Mouse (Mus musculus) hindbrain, embryonic 15.5 days (tissue): ENCODE data around the gene Cd63. TPM values are rescaled to one million over a fixed set of nuclear protein-coding genes. Genes with fewer than 3 reads are reported as not detected.

Experiments
- ATAC-seq: fragments of 200-750 bp; cut with Nextera tagmentation; 2 replicates; pipeline ENCODE4 v1.8.0; 2017; ENCODE audit warnings: low read depth, moderate number of reproducible peaks, moderate TSS enrichment; ENCODE audit not compliant: low FRiP score
- H3K27ac ChIP-seq: fragments of 300-500 bp; sonication (generic); replicated peaks from 2 replicates; pipeline ENCODE4 v1.5.1; 2015; ENCODE audit warnings: mild to moderate bottlenecking, inconsistent platforms
- H3K27me3 ChIP-seq: fragments of 300-500 bp; sonication (generic); 2 replicates; pipeline ENCODE4 v1.6.1; 2015; ENCODE audit warnings: control low read depth, inconsistent platforms
- H3K36me3 ChIP-seq: fragments of 300-500 bp; sonication (generic); 2 replicates; pipeline ENCODE4 v1.6.1; 2015; ENCODE audit warnings: control low read depth, inconsistent platforms
- H3K4me1 ChIP-seq: fragments of 300-500 bp; sonication (generic); replicated peaks from 2 replicates; pipeline ENCODE4 v1.6.1; 2015; ENCODE audit warnings: control low read depth, inconsistent platforms
- H3K4me2 ChIP-seq: fragments of 300-500 bp; sonication (generic); 2 replicates; pipeline ENCODE4 v1.6.1; 2015; ENCODE audit warnings: moderate library complexity, mild to moderate bottlenecking, inconsistent platforms
- H3K4me3 ChIP-seq: fragments of 300-500 bp; sonication (generic); 2 replicates; pipeline ENCODE4 v1.5.1; 2015; ENCODE audit warnings: mild to moderate bottlenecking, inconsistent platforms
- H3K9ac ChIP-seq: fragments of 300-500 bp; sonication (generic); 2 replicates; pipeline ENCODE4 v1.6.1; 2015; ENCODE audit warnings: inconsistent platforms
- H3K9me3 ChIP-seq: fragments of 300-500 bp; sonication (generic); 2 replicates; pipeline ENCODE4 v1.6.1; 2016; ENCODE audit warnings: control low read depth, inconsistent platforms
- WGBS: fragments of 180-500 bp; shearing (Covaris S2); methylation state at CpG from one replicate; pipeline ENCODE4 v1.1.7; 2015; 5-methylcytosine and 5-hydroxymethylcytosine counted together
- polyA plus RNA-seq: library from polyadenylated mRNA; unstranded; fragments of >200 nt; fragmentation: Nextera tagmentation; extraction: Ambion mirVana; gene quantifications from 2 replicates; pipeline ENCODE4 v1.2.1, GENCODE M21; 2015

The Cd63 gene
- 262 and 274 TPM in 2 replicates for polyA plus RNA-seq

GRCm38 (mm10) chr10:128900698-128901097, at the start of gene Cd63:
Gene Cd63 (plus strand): TSS chr10:128900989.
- WGBS, result 85% methylated on average over 3 of the region's 3 CpGs
- Histone ChIP-seq H3K36me3 (no peaks in the 10 kb centered on the region), H3K4me3 (no peak within 1 kb of the TSS), H3K4me1 (peaks cover 13% of the 10 kb centered on the region), H3K27me3 (peaks cover 13% of the 10 kb centered on the region), H3K9ac (no peak within 1 kb of the TSS), H3K9me3 (no peaks in the 10 kb centered on the region), H3K27ac (no peak within 1 kb of the TSS), H3K4me2 (no peak within 1 kb of the TSS)
- no peak for ATAC-seq

DNA sequence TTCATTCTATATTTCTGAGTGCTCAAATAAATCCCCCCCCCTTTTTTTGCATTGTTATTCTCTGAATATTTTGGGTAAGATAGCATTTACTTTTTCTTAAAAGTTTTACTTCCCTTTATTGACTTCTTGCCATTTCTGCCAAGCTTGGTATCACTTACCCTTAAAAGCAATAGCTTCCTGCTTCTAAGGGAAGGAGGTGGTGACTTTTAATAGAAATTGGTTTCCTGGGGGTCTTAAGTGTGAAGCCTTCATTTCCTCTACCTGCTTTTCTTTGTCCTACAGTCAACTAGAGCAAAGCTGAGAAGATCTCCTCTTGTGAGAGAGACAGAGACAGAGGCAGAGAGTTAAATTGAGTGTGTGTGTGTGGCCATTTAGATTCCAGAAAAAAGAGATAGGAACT, 39.6 kb upstream of the Cd63 start:
- no peaks in the 10 kb centered on the region for H3K27me3 ChIP-seq
- peaks cover 28% of the 10 kb centered on the region for H3K36me3 ChIP-seq
- H3K9ac ChIP-seq, result no peak overlapping the region
- no peaks in the 10 kb centered on the region for H3K9me3 ChIP-seq
- H3K4me3 ChIP-seq, result no peak overlapping the region
- ATAC-seq, result no peak
- no peak overlapping the region for H3K27ac ChIP-seq
- no peak overlapping the region for H3K4me2 ChIP-seq
- no peaks in the 10 kb centered on the region for H3K4me1 ChIP-seq

DNA sequence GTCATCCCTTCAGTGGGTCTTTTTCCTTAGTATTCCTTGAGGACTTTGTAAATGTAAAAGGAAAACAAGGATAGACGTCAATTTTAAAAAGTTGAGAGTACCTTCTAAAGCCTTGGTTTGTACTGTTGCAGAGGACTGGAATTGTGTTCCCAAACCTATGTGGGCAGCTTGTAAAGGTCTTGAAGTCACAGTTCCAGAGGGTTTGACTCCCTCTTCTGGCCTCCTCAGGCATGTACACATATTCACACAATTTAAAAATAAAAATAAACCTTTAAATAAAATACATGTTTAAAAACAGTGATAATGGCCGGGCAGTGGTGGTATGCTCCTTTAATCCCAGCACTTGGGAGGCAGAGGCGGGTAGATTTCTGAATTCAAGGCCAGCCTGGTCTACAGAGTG, 34.7 kb upstream of the Cd63 start:
- Histone ChIP-seq H3K27me3 (no peaks in the 10 kb centered on the region), H3K9me3 (no peaks in the 10 kb centered on the region), H3K4me3 (no peak overlapping the region), H3K4me1 (no peaks in the 10 kb centered on the region), H3K9ac (no peak overlapping the region), H3K36me3 (peaks cover 12% of the 10 kb centered on the region), H3K4me2 (no peak overlapping the region), H3K27ac (no peak overlapping the region)
- WGBS, result 85% methylated on average over 3 of the region's 3 CpGs
- no peak for ATAC-seq

GRCm38 (mm10) chr10:128866518-128866917, 34.3 kb upstream of the Cd63 start:
- H3K4me3 ChIP-seq, result no peak overlapping the region
- H3K27me3 ChIP-seq, result no peaks in the 10 kb centered on the region
- H3K9ac ChIP-seq, result no peak overlapping the region
- ATAC-seq, result no peak
- H3K27ac ChIP-seq, result no peak overlapping the region
- no peaks in the 10 kb centered on the region for H3K4me1 ChIP-seq
- WGBS, result 89% methylated on average over 1 of the region's 1 CpGs
- H3K4me2 ChIP-seq, result no peak overlapping the region
- no peaks in the 10 kb centered on the region for H3K9me3 ChIP-seq
- peaks cover 14% of the 10 kb centered on the region for H3K36me3 ChIP-seq

DNA sequence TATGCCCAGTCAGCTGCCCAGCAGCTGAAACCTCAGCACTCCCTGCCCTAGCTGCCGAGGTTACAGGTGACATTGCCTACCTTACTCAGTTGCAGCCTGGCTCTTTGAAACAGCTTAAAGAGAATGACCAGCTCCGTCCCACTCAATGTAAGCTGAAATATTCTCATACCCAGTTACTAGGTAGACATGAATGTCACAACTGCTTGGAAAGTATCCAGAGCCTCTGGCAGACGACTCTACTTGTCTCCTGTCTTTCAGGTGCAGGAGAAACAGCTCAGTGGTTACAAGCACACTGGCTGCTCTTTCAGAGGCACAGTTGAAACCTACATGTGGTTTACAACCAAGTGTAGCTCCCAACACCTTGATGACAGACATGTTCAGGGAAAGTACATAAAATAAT, 30.4 kb upstream of the Cd63 start:
- peaks cover 45% of the 10 kb centered on the region for H3K36me3 ChIP-seq

GRCm38 (mm10) chr10:128878291-128878690, 22.5 kb upstream of the Cd63 start:
- Histone ChIP-seq H3K9me3 (no peaks in the 10 kb centered on the region), H3K4me2 (no peak overlapping the region), H3K4me1 (no peaks in the 10 kb centered on the region), H3K27ac (no peak overlapping the region), H3K4me3 (no peak overlapping the region), H3K27me3 (no peaks in the 10 kb centered on the region), H3K36me3 (peaks cover 27% of the 10 kb centered on the region), H3K9ac (no peak overlapping the region)
- ATAC-seq, result no peak

More for the DNA sequence above, 30.4 kb upstream of the Cd63 start:
- H3K27me3 ChIP-seq, result no peaks in the 10 kb centered on the region
- no peaks in the 10 kb centered on the region for H3K4me1 ChIP-seq
- H3K9ac ChIP-seq, result no peak overlapping the region
- WGBS, result 88% methylated on average over 3 of the region's 3 CpGs
- no peaks in the 10 kb centered on the region for H3K9me3 ChIP-seq
- no peak overlapping the region for H3K4me2 ChIP-seq
- no peak overlapping the region for H3K27ac ChIP-seq
- no peak overlapping the region for H3K4me3 ChIP-seq
- ATAC-seq, result no peak

DNA sequence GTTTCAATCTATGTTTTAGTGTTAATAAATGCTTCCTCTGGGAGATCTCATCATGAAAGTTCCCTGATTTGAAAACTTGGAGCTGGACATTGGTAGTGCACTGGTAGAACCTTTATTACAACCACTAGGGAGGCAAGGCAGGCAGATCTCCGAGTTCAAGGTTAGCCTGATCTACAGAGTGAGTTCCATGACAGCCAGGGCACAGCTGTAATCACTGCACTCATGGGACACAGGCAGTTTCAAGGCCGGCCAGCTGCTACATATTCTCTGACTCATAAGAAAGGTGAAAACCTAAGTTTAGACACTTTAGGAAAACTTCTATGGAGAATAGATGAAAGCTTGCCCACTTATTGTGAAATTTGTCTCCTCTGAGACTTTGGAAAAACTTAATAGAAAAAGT, 22.0 kb upstream of the Cd63 start:
- Histone ChIP-seq H3K4me2 (no peak overlapping the region), H3K27me3 (no peaks in the 10 kb centered on the region), H3K9me3 (no peaks in the 10 kb centered on the region), H3K4me1 (no peaks in the 10 kb centered on the region), H3K36me3 (peaks cover 22% of the 10 kb centered on the region), H3K4me3 (no peak overlapping the region), H3K27ac (no peak overlapping the region), H3K9ac (no peak overlapping the region)
- ATAC-seq, result no peak
- 80% methylated on average over 2 of the region's 2 CpGs for WGBS

DNA sequence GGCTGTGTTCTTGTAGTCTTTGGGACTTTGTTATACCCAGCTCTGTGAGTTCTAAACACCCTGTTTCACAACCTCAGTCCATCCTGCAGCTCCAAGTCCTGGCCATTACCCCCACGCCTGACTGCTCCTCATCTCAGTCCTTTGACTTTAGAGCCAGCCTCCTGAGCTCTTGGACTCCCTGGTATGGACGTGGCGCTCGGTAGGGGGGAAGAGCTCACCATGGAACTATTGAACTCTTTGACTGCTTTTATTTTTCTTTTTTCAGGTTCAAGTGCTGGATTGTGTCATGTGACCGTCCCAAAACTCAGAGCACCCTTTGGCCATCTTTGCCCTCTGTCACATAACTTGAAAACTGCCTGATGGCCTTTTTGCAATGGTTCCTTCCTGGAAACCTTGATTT, 18.7 kb upstream of the Cd63 start:
- Histone ChIP-seq H3K4me3 (no peak overlapping the region), H3K27me3 (no peaks in the 10 kb centered on the region), H3K27ac (no peak overlapping the region), H3K4me2 (no peak overlapping the region), H3K4me1 (no peaks in the 10 kb centered on the region), H3K9me3 (no peaks in the 10 kb centered on the region), H3K9ac (no peak overlapping the region), H3K36me3 (peaks cover 8% of the 10 kb centered on the region)
- no peak for ATAC-seq
- 87% methylated on average over 5 of the region's 5 CpGs for WGBS

GRCm38 (mm10) chr10:128888941-128889827, 11.6 kb upstream of the Cd63 start:
- Histone ChIP-seq H3K36me3 (peaks cover 12% of the 10 kb centered on the region; the same call in 1 of the 2 replicates), H3K27me3 (no peaks in the 10 kb centered on the region), H3K9ac (peak overlapping the region; percentile 39), H3K4me3 (peak overlapping the region; percentile 77), H3K4me2 (peak overlapping the region; percentile 91), H3K9me3 (no peaks in the 10 kb centered on the region), H3K27ac (peak overlapping the region; percentile 62), H3K4me1 (peaks cover 34% of the 10 kb centered on the region)
- 0% methylated on average over 7 of the region's 7 CpGs for WGBS
- peak; percentile 45 for ATAC-seq

GRCm38 (mm10) chr10:128889846-128890245, 10.9 kb upstream of the Cd63 start:
- Histone ChIP-seq H3K36me3 (peaks cover 12% of the 10 kb centered on the region; the same call in 1 of the 2 replicates), H3K4me2 (peak overlapping the region; percentile 91), H3K9ac (peak overlapping the region; percentile 85; the same call in 1 of the 2 replicates), H3K27me3 (no peaks in the 10 kb centered on the region), H3K27ac (peak overlapping the region; percentile 92; the same call in 1 of the 2 replicates), H3K9me3 (no peaks in the 10 kb centered on the region), H3K4me1 (peaks cover 34% of the 10 kb centered on the region), H3K4me3 (peak overlapping the region; percentile 77)
- no peak for ATAC-seq
- 8% methylated on average over 1 of the region's 2 CpGs for WGBS

DNA sequence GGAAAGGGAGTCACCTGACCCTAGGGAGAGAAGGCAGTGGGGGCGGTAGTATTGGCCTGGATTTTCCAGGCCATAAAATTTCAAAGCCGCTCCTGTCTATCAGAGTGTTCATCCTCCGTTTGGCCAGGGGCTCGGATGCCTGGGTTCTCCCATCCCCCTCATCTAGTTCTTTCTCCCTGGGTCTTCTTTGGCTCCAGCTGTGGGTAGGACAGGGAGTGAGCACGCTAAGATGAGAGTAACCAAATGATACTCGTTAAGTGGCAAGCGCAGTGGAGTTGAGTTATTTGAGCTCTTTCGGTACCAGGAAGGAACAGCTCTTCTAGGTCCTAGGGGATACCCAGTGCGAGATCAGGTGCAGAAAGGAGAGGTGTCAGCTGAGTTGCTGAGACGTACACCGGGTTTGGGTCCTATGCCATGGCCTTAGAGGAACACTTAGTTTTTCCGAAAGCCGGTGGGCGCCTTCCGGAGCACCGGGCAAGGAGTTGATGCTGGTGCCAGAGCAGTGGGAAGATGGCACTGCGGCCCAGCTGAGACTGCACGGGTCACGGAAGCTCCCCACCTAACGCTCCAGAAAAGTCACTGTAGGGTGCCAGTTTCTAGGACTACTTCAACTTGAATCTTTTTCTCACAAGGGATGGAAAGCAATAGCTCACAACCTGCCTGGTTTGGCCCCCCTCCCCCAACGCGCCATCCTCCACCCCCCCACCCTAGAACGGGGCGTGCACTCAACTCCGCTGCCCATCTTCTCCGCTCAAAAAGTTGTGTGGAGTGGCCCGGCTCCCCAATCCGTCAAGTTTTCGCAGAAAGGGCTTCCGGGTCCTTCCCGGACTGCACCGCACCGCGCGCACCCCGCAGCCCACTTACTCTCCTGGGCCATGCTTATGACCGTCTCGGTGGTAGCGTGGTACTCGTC, 10.2 kb upstream of the Cd63 start:
- WGBS, result under 1% methylated on average over 40 of the region's 40 CpGs
- H3K4me3 ChIP-seq, result peak overlapping the region; percentile 77
- peak overlapping the region; percentile 91 for H3K4me2 ChIP-seq
- no peaks in the 10 kb centered on the region for H3K9me3 ChIP-seq
- no peaks in the 10 kb centered on the region for H3K27me3 ChIP-seq
- ATAC-seq, result peak; percentile 7
- H3K27ac ChIP-seq, result peak overlapping the region; percentile 92
- H3K4me1 ChIP-seq, result peaks cover 38% of the 10 kb centered on the region
- H3K36me3 ChIP-seq, result peaks cover 11% of the 10 kb centered on the region; the same call in 1 of the 2 replicates
- H3K9ac ChIP-seq, result peak overlapping the region; percentile 85
